Mouse (Mus musculus) neural tube, embryonic 11.5 days (tissue): ENCODE measurements at regions not wholly inside any gene's neighbourhood (a gene's known extent, or its start where the extent isn't known, plus 50 kb on each side); places are given as distances from the start of the nearest gene placed in this dataset.

Experiments used
- ATAC-seq: fragments of 200-750 bp; cut with Nextera tagmentation; 2 replicates; pipeline ENCODE4 v1.8.0; 2017; ENCODE audit warnings: moderate number of reproducible peaks, mild to moderate bottlenecking, moderate TSS enrichment, moderate library complexity; ENCODE audit not compliant: insufficient read depth, low FRiP score, low TSS enrichment
- DNase-seq: peaks from one replicate; pipeline ENCODE4 v3.0.0-alpha.2; 2015; ENCODE audit warnings: low spot score
- H3K27ac ChIP-seq: fragments of 300-500 bp; sonication (generic); 2 replicates; pipeline ENCODE4 v1.5.1; 2014; ENCODE audit warnings: low read depth, mild to moderate bottlenecking, low read length
- H3K27me3 ChIP-seq: fragments of 300-500 bp; sonication (generic); 2 replicates; pipeline ENCODE4 v1.6.1; 2014; ENCODE audit warnings: mild to moderate bottlenecking, low read length, mixed read lengths; ENCODE audit not compliant: control insufficient read depth, insufficient read depth
- H3K36me3 ChIP-seq: fragments of 300-500 bp; sonication (generic); 2 replicates; pipeline ENCODE4 v1.6.1; 2014; ENCODE audit warnings: mild to moderate bottlenecking, low read length, moderate library complexity, mixed read lengths; ENCODE audit not compliant: control insufficient read depth, insufficient read depth
- H3K4me1 ChIP-seq: fragments of 300-500 bp; sonication (generic); 2 replicates; pipeline ENCODE4 v1.6.1; 2014; ENCODE audit warnings: low read length, mixed read lengths; ENCODE audit not compliant: control insufficient read depth, insufficient read depth
- H3K4me2 ChIP-seq: fragments of 300-500 bp; sonication (generic); 2 replicates; pipeline ENCODE4 v1.6.1; 2014; ENCODE audit warnings: low read depth, mild to moderate bottlenecking, moderate library complexity
- H3K4me3 ChIP-seq: fragments of 300-500 bp; sonication (generic); 2 replicates; pipeline ENCODE4 v1.5.1; 2014; ENCODE audit warnings: low read depth, low read length
- H3K9ac ChIP-seq: fragments of 300-500 bp; sonication (generic); 2 replicates; pipeline ENCODE4 v1.6.1; 2014; ENCODE audit warnings: mild to moderate bottlenecking, low read length
- H3K9me3 ChIP-seq: fragments of 300-500 bp; sonication (generic); 2 replicates; pipeline ENCODE4 v1.6.1; 2016; ENCODE audit warnings: low read length; ENCODE audit not compliant: control insufficient read depth
- WGBS: fragments of 180-500 bp; shearing (Covaris S2); extraction: QIAGEN DNeasy Blood & Tissue Kit; methylation state at CpG from one replicate; pipeline ENCODE4 v1.1.7; 2014; 5-methylcytosine and 5-hydroxymethylcytosine counted together

DNA sequence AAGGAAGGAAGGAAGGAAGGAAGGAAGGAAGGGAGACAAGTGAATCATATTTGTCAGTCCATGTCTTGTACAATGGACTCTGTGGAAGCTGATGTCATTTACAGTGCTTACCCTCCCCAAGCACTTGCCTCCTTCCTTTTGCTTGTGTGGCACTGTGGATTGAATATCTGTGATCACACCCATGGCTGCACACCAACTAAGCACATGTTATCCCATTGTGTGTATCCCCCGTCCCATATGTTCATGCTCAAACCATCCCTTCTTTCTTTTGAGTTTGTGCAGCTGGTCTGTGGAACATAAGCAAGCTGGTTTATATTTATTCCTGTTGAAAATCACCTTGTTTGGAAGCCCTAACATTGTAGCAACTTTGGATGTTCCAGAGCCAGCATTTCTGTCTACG, 397.7 kb downstream of the Ttll7 start:
- Histone ChIP-seq H3K9ac (no peak overlapping the region), H3K4me1 (no peaks in the 10 kb centered on the region), H3K36me3 (no peaks in the 10 kb centered on the region), H3K9me3 (no peaks in the 10 kb centered on the region), H3K4me2 (no peak overlapping the region), H3K27me3 (no peaks in the 10 kb centered on the region), H3K27ac (no peak overlapping the region), H3K4me3 (no peak overlapping the region)
- ATAC-seq = no peak
- no peak for DNase-seq
- 84% methylated on average over 2 of the region's 2 CpGs for WGBS

GRCm38 (mm10) chr3:147252226-147252788, 400.1 kb downstream of the Ttll7 start:
- Histone ChIP-seq H3K36me3 (no peaks in the 10 kb centered on the region), H3K9ac (no peak overlapping the region), H3K27ac (peak overlapping the region; percentile 53; the same call in 1 of the 2 replicates), H3K4me1 (no peaks in the 10 kb centered on the region), H3K4me2 (no peak overlapping the region), H3K4me3 (no peak overlapping the region), H3K9me3 (no peaks in the 10 kb centered on the region), H3K27me3 (no peaks in the 10 kb centered on the region)
- 66% methylated on average over 4 of the region's 4 CpGs for WGBS
- no peak for DNase-seq
- ATAC-seq = no peak

- H3K9ac ChIP-seq = no peak overlapping the region
- no peak overlapping the region for H3K4me2 ChIP-seq
- H3K9me3 ChIP-seq = no peaks in the 10 kb centered on the region
- no peaks in the 10 kb centered on the region for H3K36me3 ChIP-seq
- peak overlapping the region; percentile 53; the same call in 1 of the 2 replicates for H3K27ac ChIP-seq
- no peaks in the 10 kb centered on the region for H3K27me3 ChIP-seq
- H3K4me1 ChIP-seq = no peaks in the 10 kb centered on the region
- H3K4me3 ChIP-seq = no peak overlapping the region
- ATAC-seq (no peak), DNase-seq (no peak)
- 52% methylated on average over 6 of the region's 6 CpGs for WGBS
Measured at GRCm38 (mm10) chr3:147252812-147253211, 400.6 kb downstream of the Ttll7 start.

- Histone ChIP-seq H3K9ac (no peak overlapping the region), H3K36me3 (no peaks in the 10 kb centered on the region), H3K27ac (no peak overlapping the region), H3K4me3 (no peak overlapping the region), H3K9me3 (no peaks in the 10 kb centered on the region), H3K4me1 (no peaks in the 10 kb centered on the region), H3K4me2 (no peak overlapping the region), H3K27me3 (no peaks in the 10 kb centered on the region)
- no peak for DNase-seq
- 0 out of 2 replicates have a peak, but pooled peaks have one; percentile 22 for ATAC-seq
- WGBS = 52% methylated on average over 5 of the region's 5 CpGs
Measured at GRCm38 (mm10) chr3:147254454-147254853, 402.3 kb downstream of the Ttll7 start.

- no peaks in the 10 kb centered on the region for H3K36me3 ChIP-seq
- 90% methylated on average over 10 of the region's 10 CpGs for WGBS
- H3K27ac ChIP-seq = no peak overlapping the region
- no peak for ATAC-seq
- no peaks in the 10 kb centered on the region for H3K4me1 ChIP-seq
- H3K9ac ChIP-seq = no peak overlapping the region
- H3K4me3 ChIP-seq = no peak overlapping the region
- no peak for DNase-seq
- no peaks in the 10 kb centered on the region for H3K9me3 ChIP-seq
- no peaks in the 10 kb centered on the region for H3K27me3 ChIP-seq
- no peak overlapping the region for H3K4me2 ChIP-seq
Measured at GRCm38 (mm10) chr3:147260958-147261595, 408.9 kb downstream of the Ttll7 start.

DNA sequence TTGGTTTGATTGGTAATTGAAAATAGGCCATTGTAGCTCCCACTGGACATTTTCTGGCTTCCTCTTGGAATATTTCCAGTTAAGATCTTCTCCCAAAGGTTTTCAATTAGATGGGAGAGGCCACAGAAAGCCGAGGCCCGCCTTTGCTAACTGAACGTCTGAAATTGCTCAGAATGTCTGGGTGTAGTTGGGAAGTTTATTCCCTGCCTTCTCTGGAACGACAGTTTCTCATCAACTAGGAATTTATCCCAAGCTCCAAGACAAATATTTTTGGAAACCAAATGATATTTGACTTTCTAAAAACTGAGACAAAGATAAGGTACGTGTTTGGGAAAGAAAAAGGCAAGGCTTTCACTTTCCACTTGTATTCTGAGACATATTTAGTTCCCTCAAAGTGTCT, 414.4 kb downstream of the Ttll7 start:
- no peak overlapping the region for H3K4me3 ChIP-seq
- ATAC-seq = no peak
- 89% methylated on average over 5 of the region's 5 CpGs for WGBS

DNA sequence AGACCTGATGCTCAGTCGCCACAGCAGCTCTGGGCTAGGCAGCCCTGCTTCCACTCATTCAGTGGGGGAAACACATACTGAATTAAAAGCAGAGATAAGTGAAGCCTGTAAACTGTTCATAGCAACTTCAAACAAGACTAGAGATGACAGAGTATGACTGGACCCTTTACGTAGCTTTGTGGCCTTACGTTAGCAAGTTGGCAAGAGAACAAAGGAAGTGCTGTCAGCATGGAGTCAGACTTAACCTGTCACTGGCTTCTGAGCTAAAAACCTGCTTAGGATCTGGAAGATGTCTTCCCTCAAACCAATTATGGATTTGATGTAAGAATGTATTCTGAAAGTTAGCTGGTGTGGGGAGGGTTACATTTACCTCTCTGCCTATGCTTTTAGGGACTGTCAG, 421.3 kb downstream of the Ttll7 start:
- H3K4me3 ChIP-seq = no peak overlapping the region
- ATAC-seq = no peak
- 76% methylated on average over 3 of the region's 3 CpGs for WGBS

More for the DNA sequence above, 414.4 kb downstream of the Ttll7 start:
- Histone ChIP-seq H3K27me3 (no peaks in the 10 kb centered on the region), H3K4me1 (no peaks in the 10 kb centered on the region), H3K9me3 (no peaks in the 10 kb centered on the region), H3K9ac (no peak overlapping the region), H3K4me2 (no peak overlapping the region), H3K27ac (no peak overlapping the region), H3K36me3 (no peaks in the 10 kb centered on the region)
- no peak for DNase-seq

DNA sequence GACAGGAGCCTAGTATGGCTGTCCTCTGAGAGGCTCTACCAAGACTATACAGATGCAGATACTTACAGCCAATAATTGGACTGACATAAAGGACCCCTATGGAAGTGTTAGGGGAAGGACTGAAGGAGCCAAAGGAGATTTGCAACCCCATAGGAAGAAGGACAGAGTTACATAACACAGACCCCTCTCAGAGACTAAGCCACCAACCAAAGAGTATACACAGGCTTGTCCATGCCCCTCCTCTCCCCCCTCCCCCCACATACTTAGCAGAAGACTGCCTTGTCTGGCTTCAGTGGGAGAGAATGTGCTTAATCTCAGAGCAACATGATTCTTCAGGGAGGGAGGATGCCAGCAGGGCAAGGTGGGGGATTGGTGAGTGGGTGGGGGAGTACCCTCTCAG, 426.4 kb downstream of the Ttll7 start:
- no peaks in the 10 kb centered on the region for H3K36me3 ChIP-seq
- no peaks in the 10 kb centered on the region for H3K27me3 ChIP-seq
- DNase-seq (no peak), ATAC-seq (no peak)
- no peaks in the 10 kb centered on the region for H3K9me3 ChIP-seq
- H3K27ac ChIP-seq = no peak overlapping the region
- no peak overlapping the region for H3K4me2 ChIP-seq
- H3K9ac ChIP-seq = no peak overlapping the region
- H3K4me3 ChIP-seq = no peak overlapping the region
- H3K4me1 ChIP-seq = no peaks in the 10 kb centered on the region

More for the DNA sequence above, 421.3 kb downstream of the Ttll7 start:
- no peak overlapping the region for H3K27ac ChIP-seq
- H3K4me1 ChIP-seq = no peaks in the 10 kb centered on the region
- no peaks in the 10 kb centered on the region for H3K36me3 ChIP-seq
- no peaks in the 10 kb centered on the region for H3K9me3 ChIP-seq
- no peak overlapping the region for H3K4me2 ChIP-seq
- H3K27me3 ChIP-seq = no peaks in the 10 kb centered on the region
- DNase-seq = no peak
- no peak overlapping the region for H3K9ac ChIP-seq

DNA sequence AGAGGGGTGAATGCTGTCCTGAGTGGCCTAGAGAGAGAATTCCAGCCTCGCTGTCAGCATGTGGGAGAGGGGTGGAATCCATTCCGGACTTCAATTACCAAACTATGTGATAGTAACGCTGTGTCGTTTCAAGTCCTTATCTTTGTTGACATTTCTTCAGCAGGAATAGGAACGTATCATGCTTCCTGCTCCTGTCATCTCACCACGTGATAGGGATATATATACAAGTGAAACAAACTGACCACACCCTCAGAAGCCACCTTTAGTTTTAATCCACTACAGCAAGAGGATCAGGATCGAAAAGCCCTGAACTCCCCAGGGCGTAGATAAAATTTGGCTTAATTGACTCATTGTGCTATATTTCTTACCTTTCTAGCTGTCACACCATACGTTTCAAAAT, 431.6 kb downstream of the Ttll7 start:
- H3K4me2 ChIP-seq = no peak overlapping the region
- DNase-seq (no peak), ATAC-seq (no peak)
- H3K4me3 ChIP-seq = no peak overlapping the region
- no peak overlapping the region for H3K27ac ChIP-seq
- H3K27me3 ChIP-seq = no peaks in the 10 kb centered on the region
- no peak overlapping the region for H3K9ac ChIP-seq
- H3K36me3 ChIP-seq = no peaks in the 10 kb centered on the region
- no peaks in the 10 kb centered on the region for H3K4me1 ChIP-seq
- no peaks in the 10 kb centered on the region for H3K9me3 ChIP-seq
- 94% methylated on average over 9 of the region's 9 CpGs for WGBS
